Mouse (Mus musculus): ENCODE measurements around the gene Sash1. TPM values are rescaled to one million over a fixed set of nuclear protein-coding genes. Genes with fewer than 3 reads are reported as not detected.

Gene Sash1
- polyA plus RNA-seq, 1 experiment, result 4.8 TPM

DNA sequence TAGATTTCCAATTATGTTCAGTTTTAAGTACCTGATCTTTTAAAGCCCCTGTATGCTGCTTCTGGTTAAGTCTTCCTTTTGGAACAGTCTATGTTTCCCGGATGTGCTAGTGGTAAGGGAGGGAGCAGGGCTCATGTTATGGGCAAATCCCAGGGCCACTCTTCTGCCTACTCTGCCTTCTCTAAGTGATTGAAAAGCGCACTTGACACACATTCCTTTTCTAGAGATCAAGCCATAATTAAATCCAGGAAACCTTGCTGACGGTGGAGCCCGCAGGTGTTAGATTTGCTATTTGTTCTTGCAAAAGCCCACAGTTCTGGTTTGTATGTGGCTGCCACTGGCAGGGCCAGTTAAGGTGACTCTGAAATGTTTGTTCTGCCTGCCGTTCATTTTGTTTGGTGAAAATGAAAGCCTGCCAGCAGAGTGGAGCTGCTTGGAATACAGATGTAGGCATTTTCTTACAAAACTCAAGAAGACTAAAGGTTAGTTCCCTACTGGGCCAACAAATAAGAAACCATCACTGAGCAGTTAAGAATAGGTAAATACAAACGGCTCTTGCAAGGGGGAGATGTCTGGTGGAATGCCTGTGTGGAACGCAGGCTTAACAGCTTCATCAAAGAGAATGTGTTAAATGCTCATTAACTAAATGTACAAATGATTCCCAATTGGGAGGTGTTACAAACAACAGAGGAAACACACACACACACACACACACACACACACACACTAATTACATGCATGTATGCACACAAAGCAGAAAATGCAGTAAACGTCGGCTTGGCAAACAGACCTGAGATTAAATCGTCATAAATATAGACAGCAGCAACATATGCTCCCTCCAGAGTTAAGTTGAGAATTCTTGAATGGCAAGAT is 43.1 kb upstream of the Sash1 start:
- 91% methylated on average over 10 of the region's 10 CpGs for WGBS
- TF ChIP-seq CTCF (IDR thresholded peaks at IDR 0.05; ENCODE audit: borderline replicate concordance, control insufficient read depth, extremely low read depth, insufficient read depth, low read length, poor library complexity) (no peak), POLR2A (IDR thresholded peaks at IDR 0.05; ENCODE audit: control insufficient read depth, extremely low read depth, insufficient read depth, low read length, poor library complexity) (no peak)
- Histone ChIP-seq H3K4me1 (replicated peaks; ENCODE audit: control insufficient read depth, insufficient read depth, low read length) (no peaks in the 10 kb centered on the region), H3K4me3 (ENCODE audit: control insufficient read depth, insufficient read depth, low read length) (no peak overlapping the region), H3K36me3 (ENCODE audit: control insufficient read depth, insufficient read depth, low read length) (no peaks in the 10 kb centered on the region), H3K27me3 (ENCODE audit: control insufficient read depth, insufficient read depth, low read length) (no peaks in the 10 kb centered on the region), H3K27ac (ENCODE audit: control insufficient read depth, insufficient read depth, low read length) (no peak overlapping the region)
- no peak for DNase-seq

DNA sequence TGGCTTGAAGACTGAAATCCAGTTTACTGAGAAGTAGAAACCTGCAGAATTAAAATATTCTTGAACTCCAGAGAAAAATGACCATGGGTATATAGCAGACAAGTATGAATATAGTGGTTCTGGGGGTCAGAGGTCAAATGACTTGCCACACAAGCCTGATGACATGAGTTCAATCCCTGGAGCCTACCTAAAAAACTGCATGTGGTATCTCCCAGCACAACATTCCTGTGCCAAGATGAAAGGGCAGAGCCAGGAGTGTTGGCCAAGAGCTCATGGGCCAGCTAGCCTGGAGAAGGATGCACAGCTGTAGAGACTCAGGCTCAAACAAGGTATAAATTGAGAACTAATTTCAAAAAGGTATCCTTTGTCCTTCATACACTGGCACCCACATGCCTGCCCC is 42.4 kb upstream of the Sash1 start:
- Histone ChIP-seq H3K4me1 (replicated peaks; ENCODE audit: control insufficient read depth, insufficient read depth, low read length) (no peaks in the 10 kb centered on the region), H3K27ac (ENCODE audit: control insufficient read depth, insufficient read depth, low read length) (no peak overlapping the region), H3K27me3 (ENCODE audit: control insufficient read depth, insufficient read depth, low read length) (no peaks in the 10 kb centered on the region), H3K36me3 (ENCODE audit: control insufficient read depth, insufficient read depth, low read length) (no peaks in the 10 kb centered on the region), H3K4me3 (ENCODE audit: control insufficient read depth, insufficient read depth, low read length) (no peak overlapping the region)
- TF ChIP-seq CTCF (IDR thresholded peaks at IDR 0.05; ENCODE audit: borderline replicate concordance, control insufficient read depth, extremely low read depth, insufficient read depth, low read length, poor library complexity) (no peak), POLR2A (IDR thresholded peaks at IDR 0.05; ENCODE audit: control insufficient read depth, extremely low read depth, insufficient read depth, low read length, poor library complexity) (no peak)
- no peak for DNase-seq

- H3K27me3 ChIP-seq (ENCODE audit: control insufficient read depth, insufficient read depth, low read length), result no peaks in the 10 kb centered on the region
- TF ChIP-seq CTCF (IDR thresholded peaks at IDR 0.05; ENCODE audit: borderline replicate concordance, control insufficient read depth, extremely low read depth, insufficient read depth, low read length, poor library complexity), result no peak
- TF ChIP-seq POLR2A (IDR thresholded peaks at IDR 0.05; ENCODE audit: control insufficient read depth, extremely low read depth, insufficient read depth, low read length, poor library complexity), result no peak
- no peak for DNase-seq
- H3K36me3 ChIP-seq (ENCODE audit: control insufficient read depth, insufficient read depth, low read length), result no peaks in the 10 kb centered on the region
- no peaks in the 10 kb centered on the region for H3K4me1 ChIP-seq (replicated peaks; ENCODE audit: control insufficient read depth, insufficient read depth, low read length)
- no peak overlapping the region for H3K27ac ChIP-seq (ENCODE audit: control insufficient read depth, insufficient read depth, low read length)
- no peak overlapping the region for H3K4me3 ChIP-seq (ENCODE audit: control insufficient read depth, insufficient read depth, low read length)
- 92% methylated on average over 3 of the region's 3 CpGs for WGBS
Observed at GRCm38 (mm10) chr10:8926906-8927305, 41.0 kb upstream of the Sash1 start.

DNA sequence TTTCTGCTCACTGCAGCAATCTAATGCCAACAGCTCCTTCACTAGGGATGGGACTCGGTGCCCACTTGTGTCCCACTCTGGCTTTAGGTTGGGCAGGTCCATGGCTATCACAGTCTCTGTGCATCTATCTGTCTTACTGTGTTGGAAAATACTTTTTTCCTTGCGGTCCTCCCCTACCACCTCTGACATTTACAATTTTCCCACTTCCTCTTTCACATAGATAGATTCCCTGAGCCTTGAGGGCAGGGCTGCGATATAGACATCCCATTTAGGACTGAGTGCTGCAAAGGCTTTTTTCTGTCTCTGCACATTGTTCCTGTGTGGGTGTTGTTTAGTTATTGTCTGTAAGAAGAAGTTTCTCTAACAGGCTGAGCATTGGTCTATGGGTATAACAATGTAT is 40.4 kb upstream of the Sash1 start:
- WGBS, result 56% methylated on average over 3 of the region's 3 CpGs
- no peak for DNase-seq
- H3K27ac ChIP-seq (ENCODE audit: control insufficient read depth, insufficient read depth, low read length), result no peak overlapping the region
- H3K27me3 ChIP-seq (ENCODE audit: control insufficient read depth, insufficient read depth, low read length), result no peaks in the 10 kb centered on the region
- H3K4me3 ChIP-seq (ENCODE audit: control insufficient read depth, insufficient read depth, low read length), result no peak overlapping the region
- no peaks in the 10 kb centered on the region for H3K36me3 ChIP-seq (ENCODE audit: control insufficient read depth, insufficient read depth, low read length)
- TF ChIP-seq POLR2A (IDR thresholded peaks at IDR 0.05; ENCODE audit: control insufficient read depth, extremely low read depth, insufficient read depth, low read length, poor library complexity) (no peak), CTCF (IDR thresholded peaks at IDR 0.05; ENCODE audit: borderline replicate concordance, control insufficient read depth, extremely low read depth, insufficient read depth, low read length, poor library complexity) (no peak)
- H3K4me1 ChIP-seq (replicated peaks; ENCODE audit: control insufficient read depth, insufficient read depth, low read length), result no peaks in the 10 kb centered on the region

- H3K4me1 ChIP-seq (replicated peaks; ENCODE audit: control insufficient read depth, insufficient read depth, low read length), result no peaks in the 10 kb centered on the region
- H3K27ac ChIP-seq (ENCODE audit: control insufficient read depth, insufficient read depth, low read length), result no peak overlapping the region
- no peaks in the 10 kb centered on the region for H3K27me3 ChIP-seq (ENCODE audit: control insufficient read depth, insufficient read depth, low read length)
- H3K36me3 ChIP-seq (ENCODE audit: control insufficient read depth, insufficient read depth, low read length), result no peaks in the 10 kb centered on the region
- TF ChIP-seq CTCF (IDR thresholded peaks at IDR 0.05; ENCODE audit: borderline replicate concordance, control insufficient read depth, extremely low read depth, insufficient read depth, low read length, poor library complexity), result no peak
- TF ChIP-seq POLR2A (IDR thresholded peaks at IDR 0.05; ENCODE audit: control insufficient read depth, extremely low read depth, insufficient read depth, low read length, poor library complexity), result no peak
- no peak for DNase-seq
- WGBS, result 13% methylated on average over 5 of the region's 5 CpGs
- no peak overlapping the region for H3K4me3 ChIP-seq (ENCODE audit: control insufficient read depth, insufficient read depth, low read length)
Observed at GRCm38 (mm10) chr10:8925299-8925698, 39.4 kb upstream of the Sash1 start.

DNA sequence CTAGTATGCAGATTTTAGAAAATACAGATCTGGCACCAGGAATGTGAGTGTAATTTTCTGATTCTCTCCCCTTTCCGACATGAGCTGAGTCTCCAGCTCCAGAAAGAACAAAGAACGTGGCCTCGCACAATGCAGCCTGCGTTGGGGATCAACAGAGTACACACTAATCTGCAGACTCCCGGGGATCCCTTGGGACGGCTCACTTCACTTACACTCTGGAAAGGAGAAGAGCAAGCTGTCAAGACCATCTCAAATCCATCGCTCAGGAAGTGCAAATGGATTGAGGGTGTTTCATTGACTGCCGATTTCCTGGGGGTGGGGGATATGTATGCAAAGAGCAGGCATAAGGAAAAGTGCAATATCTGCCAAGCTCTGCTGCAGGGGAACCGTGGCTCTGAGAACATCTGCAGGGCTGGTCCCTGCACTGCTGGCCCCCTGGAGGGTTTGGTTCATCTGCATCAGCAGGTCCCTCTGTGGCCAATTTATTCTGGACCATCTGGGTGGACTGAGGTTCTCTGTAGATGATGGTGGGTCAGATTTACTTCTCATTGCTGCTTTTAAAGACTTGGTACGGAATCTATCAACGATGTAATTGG is 35.3 kb upstream of the Sash1 start:
- Histone ChIP-seq H3K4me3 (ENCODE audit: control insufficient read depth, insufficient read depth, low read length) (no peak overlapping the region), H3K27me3 (ENCODE audit: control insufficient read depth, insufficient read depth, low read length) (no peaks in the 10 kb centered on the region), H3K4me1 (replicated peaks; ENCODE audit: control insufficient read depth, insufficient read depth, low read length) (no peaks in the 10 kb centered on the region), H3K27ac (ENCODE audit: control insufficient read depth, insufficient read depth, low read length) (no peak overlapping the region), H3K36me3 (ENCODE audit: control insufficient read depth, insufficient read depth, low read length) (no peaks in the 10 kb centered on the region)
- DNase-seq, result no peak
- 94% methylated on average over 11 of the region's 11 CpGs for WGBS
- TF ChIP-seq CTCF (IDR thresholded peaks at IDR 0.05; ENCODE audit: borderline replicate concordance, control insufficient read depth, extremely low read depth, insufficient read depth, low read length, poor library complexity) (no peak), POLR2A (IDR thresholded peaks at IDR 0.05; ENCODE audit: control insufficient read depth, extremely low read depth, insufficient read depth, low read length, poor library complexity) (no peak)
